ENCODE assay signal across 18 mouse cellular contexts in the genomic region with DNA sequence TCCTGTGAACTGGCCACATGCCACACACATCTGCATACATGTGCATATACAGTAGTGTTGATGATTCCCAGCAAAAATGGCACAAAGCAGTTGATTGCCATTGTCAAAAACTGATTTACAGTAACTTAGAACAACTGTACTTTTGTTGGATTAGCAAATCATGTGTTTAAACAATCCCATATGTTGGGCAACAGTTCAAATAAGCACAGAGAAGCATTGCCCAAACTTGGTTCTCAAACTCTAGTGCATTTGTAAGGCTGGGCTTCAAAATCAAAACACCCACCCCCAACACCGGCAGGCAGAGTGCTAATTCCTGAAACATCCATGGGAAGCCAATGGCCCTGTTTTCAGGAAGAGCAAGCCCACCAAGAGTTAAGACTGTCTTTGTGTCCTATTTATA.
DNase-seq lines count a peak whose midpoint lies in the region; ATAC-seq lines count a peak whose summit lies in the region.
"Had no signal": no experiment of that assay in that cellular context is flagged by ENCODE, and none has a peak within 500 bp of the region (broad histone marks: within the 10 kb centered on the region; RNA-seq: fewer than 3 reads in every experiment).

No protein-coding gene starts in this region.

- H3K27me3 ChIP-seq in lung, embryonic 16.5 days (ENCODE audit: control insufficient read depth, insufficient read depth, low read depth, low read length): no peaks in the 10 kb centered on the region
- H3K27me3 ChIP-seq in embryonic facial prominence, embryonic 14.5 days (replicated peaks; ENCODE audit: control insufficient read depth, insufficient read depth, low read length): no peaks in the 10 kb centered on the region
- H3K27me3 ChIP-seq in stomach, embryonic 14.5 days (ENCODE audit: control insufficient read depth, insufficient read depth, low read length): no peaks in the 10 kb centered on the region
- H3K27me3 ChIP-seq: CH12.LX; limb, embryonic 13.5 days; Patski had no signal

- intact Hi-C loops in left cerebral cortex, postnatal 10 days (cut with DNase I): no loop called here

- peaks cover 10% of the 10 kb centered on the region for H3K36me3 ChIP-seq in lung, embryonic 16.5 days (ENCODE audit: control insufficient read depth, insufficient read depth, low read length)
- H3K36me3 ChIP-seq in embryonic facial prominence, embryonic 14.5 days (ENCODE audit: control insufficient read depth, insufficient read depth, low read length): peaks cover 10% of the 10 kb centered on the region
- peaks cover 14% of the 10 kb centered on the region for H3K36me3 ChIP-seq in stomach, embryonic 14.5 days (ENCODE audit: control insufficient read depth, insufficient read depth, low read length)

- ATAC-seq in lung, embryonic 16.5 days (ENCODE audit: low read depth): no peak
- no peak for ATAC-seq in embryonic facial prominence, embryonic 14.5 days (ENCODE audit: low read depth)
- ATAC-seq in stomach, embryonic 14.5 days (ENCODE audit: insufficient number of reproducible peaks, insufficient read depth, low FRiP score, low read depth): no peak
- ATAC-seq in megakaryocyte progenitor cell, adult 5-6 weeks (replicated peaks; ENCODE audit: poor library complexity): no peak
- ATAC-seq: intestine, postnatal 0 days; Patski had no signal

- H3K4me1 ChIP-seq in lung, embryonic 16.5 days (replicated peaks; ENCODE audit: control insufficient read depth, insufficient read depth, low read length): peaks cover 39% of the 10 kb centered on the region
- peaks cover 61% of the 10 kb centered on the region for H3K4me1 ChIP-seq in embryonic facial prominence, embryonic 14.5 days (ENCODE audit: control insufficient read depth, insufficient read depth, low read length)
- peaks cover 43% of the 10 kb centered on the region for H3K4me1 ChIP-seq in stomach, embryonic 14.5 days (ENCODE audit: control insufficient read depth, insufficient read depth, low read length)

- H3K9ac ChIP-seq in lung, embryonic 16.5 days (ENCODE audit: low read length): no peak overlapping the region
- no peak overlapping the region for H3K9ac ChIP-seq in embryonic facial prominence, embryonic 14.5 days (ENCODE audit: low read depth, low read length)
- H3K9ac ChIP-seq in stomach, embryonic 14.5 days (replicated peaks; ENCODE audit: low read depth, low read length): no peak overlapping the region
- H3K9ac ChIP-seq: limb, embryonic 13.5 days had no signal

- no peaks in the 10 kb centered on the region for H3K9me3 ChIP-seq in lung, embryonic 16.5 days (ENCODE audit: control insufficient read depth, low read length)
- no peaks in the 10 kb centered on the region for H3K9me3 ChIP-seq in embryonic facial prominence, embryonic 14.5 days (ENCODE audit: control insufficient read depth, low read length)
- no peaks in the 10 kb centered on the region for H3K9me3 ChIP-seq in stomach, embryonic 14.5 days (ENCODE audit: control insufficient read depth, low read depth, low read length)
- H3K9me3 ChIP-seq: limb, embryonic 13.5 days had no signal

- no peak overlapping the region for H3K4me2 ChIP-seq in lung, embryonic 16.5 days (ENCODE audit: low read depth, low read length)
- no peak overlapping the region for H3K4me2 ChIP-seq in embryonic facial prominence, embryonic 14.5 days (ENCODE audit: low read depth, low read length)
- no peak overlapping the region for H3K4me2 ChIP-seq in stomach, embryonic 14.5 days (replicated peaks; ENCODE audit: low read depth, low read length)
- H3K4me2 ChIP-seq: heart, embryonic 11.5 days; limb, embryonic 13.5 days had no signal

- DNase-seq in lung, postnatal 4 days: no peak
- DNase-seq in adipocyte (ENCODE audit: low spot score): peak; percentile 78
- peak; percentile 84 for DNase-seq in embryonic facial prominence, embryonic 14.5 days (ENCODE audit: low spot score)
- DNase-seq in left cerebral cortex, postnatal 10 days (ENCODE audit: extremely low spot score in 1 of 2, low spot score in 2 of 2): no peak
- DNase-seq: cerebellum, adult 18-20 months; gastrocnemius, postnatal 25 days; kidney, postnatal 25 days; right cerebral cortex, adult 18-20 months; spleen, adult 18-20 months; thymus, adult 18-20 months had no signal

- H3K27ac ChIP-seq in lung, embryonic 16.5 days (ENCODE audit: low read length): peak overlapping the region; percentile 36
- peak overlapping the region; percentile 61 for H3K27ac ChIP-seq in embryonic facial prominence, embryonic 14.5 days (replicated peaks; ENCODE audit: low read depth, low read length)
- H3K27ac ChIP-seq in stomach, embryonic 14.5 days (ENCODE audit: low read length): peak overlapping the region; percentile 58; the same call in 1 of the 2 replicates
- H3K27ac ChIP-seq: limb, embryonic 13.5 days had no signal

- WGBS in lung, embryonic 16.5 days: 38% methylated on average over 1 of the region's 1 CpGs
- 10% methylated on average over 1 of the region's 1 CpGs for WGBS in embryonic facial prominence, embryonic 14.5 days
- 50% methylated on average over 1 of the region's 1 CpGs for WGBS in stomach, embryonic 14.5 days

- no peak overlapping the region for H3K4me3 ChIP-seq in lung, embryonic 16.5 days (ENCODE audit: low read length)
- no peak overlapping the region for H3K4me3 ChIP-seq in embryonic facial prominence, embryonic 14.5 days (ENCODE audit: low read depth, low read length)
- H3K4me3 ChIP-seq in stomach, embryonic 14.5 days (ENCODE audit: low read depth, low read length): no peak overlapping the region
- H3K4me3 ChIP-seq: limb, embryonic 13.5 days had no signal

Comparison
In these comparisons a context has a peak if more than half of its experiments do, and no peak if none do; other contexts are left out.
1. DNase-seq: peak in adipocyte (single experiment) and embryonic facial prominence, embryonic 14.5 days (single experiment); none in lung, postnatal 4 days (0 of 2) and left cerebral cortex, postnatal 10 days (0 of 2).
2. Peak in every context shown above with its lines, with median percentiles within 50 percentile points of each other: H3K27ac ChIP-seq.